8 mouse cellular contexts compared by ENCODE assay signal in genomic region chr10:83617366-83617765, GRCm38 (mm10). TPM values are rescaled to one million over a fixed set of nuclear protein-coding genes. Genes with fewer than 3 reads are reported as not detected.
DNase-seq lines count a peak whose midpoint lies in the region; ATAC-seq and TF ChIP-seq lines count a peak whose summit lies in the region.

No protein-coding gene starts in this region.

- H3K4me3 ChIP-seq in liver, embryonic 11.5 days (ENCODE audit: low read depth, low read length), result no peak overlapping the region
- H3K4me3 ChIP-seq in cerebellum, adult 2 months (replicated peaks; ENCODE audit: insufficient read depth, low read depth, low read length), result no peak overlapping the region
- no peak overlapping the region for H3K4me3 ChIP-seq in limb, embryonic 11.5 days (ENCODE audit: low read depth, low read length)

- TF ChIP-seq POLR2A in cerebellum, adult 2 months (IDR thresholded peaks at IDR 0.05; ENCODE audit: borderline replicate concordance, insufficient read depth, low read length), result no peak

- peak; percentile 64 for TF ChIP-seq CTCF in cerebellum, adult 2 months (IDR thresholded peaks at IDR 0.05; ENCODE audit: borderline replicate concordance, insufficient read depth, low read depth, low read length)

- no peaks in the 10 kb centered on the region for H3K27me3 ChIP-seq in liver, embryonic 11.5 days (replicated peaks; ENCODE audit: control insufficient read depth, insufficient read depth, low read length)
- no peaks in the 10 kb centered on the region for H3K27me3 ChIP-seq in cerebellum, adult 2 months (ENCODE audit: control insufficient read depth, insufficient read depth, low read length)
- no peaks in the 10 kb centered on the region for H3K27me3 ChIP-seq in limb, embryonic 11.5 days (ENCODE audit: control insufficient read depth, insufficient read depth, low read length)

- 57% methylated on average over 10 of the region's 10 CpGs for WGBS in liver, embryonic 11.5 days
- 39% methylated on average over 10 of the region's 10 CpGs for WGBS in cerebellum, adult 2 months
- WGBS in limb, embryonic 11.5 days, result 55% methylated on average over 10 of the region's 10 CpGs

- no peak for ATAC-seq in CD4-positive, CD25-positive, alpha-beta regulatory T cell, adult 4 months
- no peak for ATAC-seq in liver, embryonic 11.5 days (replicated peaks; ENCODE audit: low FRiP score)
- no peak for ATAC-seq in limb, embryonic 11.5 days (ENCODE audit: insufficient number of reproducible peaks, low FRiP score, low TSS enrichment, low read depth)

- DNase-seq in CD4-positive, CD25-positive, alpha-beta regulatory T cell, adult 2 months (ENCODE audit: low read depth, low spot score), result peak; percentile 48
- peak; percentile 45 for DNase-seq in liver
- DNase-seq in liver, embryonic 11.5 days (ENCODE audit: low spot score), result no peak
- DNase-seq in cerebellum, adult 2 months, result peak; percentile 58
- peak; percentile 65 for DNase-seq in limb, embryonic 11.5 days (ENCODE audit: low spot score)
- peak; percentile 36 to 39 for DNase-seq in thymus, postnatal 36 days
- DNase-seq in layer of hippocampus, postnatal 10 days (ENCODE audit: low spot score in 2 of 2), result no peak

- no peak overlapping the region for H3K4me2 ChIP-seq in liver, embryonic 11.5 days
- no peak overlapping the region for H3K4me2 ChIP-seq in limb, embryonic 11.5 days (ENCODE audit: low read depth, severe bottlenecking)

- peaks cover 5% of the 10 kb centered on the region; the same call in 1 of the 2 replicates for H3K36me3 ChIP-seq in liver, embryonic 11.5 days (ENCODE audit: control insufficient read depth, insufficient read depth, low read length)
- H3K36me3 ChIP-seq in limb, embryonic 11.5 days (ENCODE audit: control insufficient read depth, insufficient read depth, low read length), result peaks cover 7% of the 10 kb centered on the region; the same call in 1 of the 2 replicates

- H3K9me3 ChIP-seq in liver, embryonic 11.5 days (ENCODE audit: control insufficient read depth, low read length), result no peaks in the 10 kb centered on the region
- H3K9me3 ChIP-seq in limb, embryonic 11.5 days (ENCODE audit: control insufficient read depth, low read length), result no peaks in the 10 kb centered on the region

- H3K4me1 ChIP-seq in liver, embryonic 11.5 days (replicated peaks; ENCODE audit: control insufficient read depth, insufficient read depth, low read length), result no peaks in the 10 kb centered on the region
- H3K4me1 ChIP-seq in cerebellum, adult 2 months (ENCODE audit: control insufficient read depth, insufficient read depth, low read length), result peaks cover 52% of the 10 kb centered on the region
- no peaks in the 10 kb centered on the region for H3K4me1 ChIP-seq in limb, embryonic 11.5 days (ENCODE audit: control insufficient read depth, insufficient read depth, low read length)

- no peak overlapping the region for H3K9ac ChIP-seq in liver, embryonic 11.5 days (ENCODE audit: low read depth, low read length)
- no peak overlapping the region for H3K9ac ChIP-seq in limb, embryonic 11.5 days (ENCODE audit: low read length)

- no peak overlapping the region for H3K27ac ChIP-seq in liver, embryonic 11.5 days (ENCODE audit: low read depth, low read length)
- peak overlapping the region; percentile 85 for H3K27ac ChIP-seq in cerebellum, adult 2 months (ENCODE audit: insufficient read depth, low read length)
- no peak overlapping the region for H3K27ac ChIP-seq in limb, embryonic 11.5 days (replicated peaks; ENCODE audit: low read depth, low read length)

RNA-seq across cellular contexts. Expression of gene Appl2, which starts 31.2 kb away (rescaled TPM):
- 1 to 10 TPM; 4.0 to 7.8 TPM for polyA plus RNA-seq in CD4-positive, CD25-positive, alpha-beta regulatory T cell, adult 4 months (2017; shearing (Covaris generic))
- polyA plus RNA-seq in liver, embryonic 11.5 days (2014; fragmentation: Nextera tagmentation; extraction: Ambion mirVana), result 26.8 and 29.9 TPM in 2 replicates
- 307 and 318 TPM in 2 replicates for polyA plus RNA-seq in cerebellum, adult 2 months (2012; rRNA removed)
- 36.8 and 47.7 TPM in 2 replicates for polyA plus RNA-seq in limb, embryonic 11.5 days (2014; fragmentation: Nextera tagmentation; extraction: Ambion mirVana)
- 10 to 100 TPM; 52.4 to 54.2 TPM for total RNA-seq in layer of hippocampus, postnatal 10 days (2021)

Comparison
In these comparisons a context has a peak if more than half of its experiments do, and no peak if none do; other contexts are left out.
1. DNase-seq: peak in CD4-positive, CD25-positive, alpha-beta regulatory T cell, adult 2 months (single experiment), liver (single experiment), cerebellum, adult 2 months (2 of 2), limb, embryonic 11.5 days (single experiment) and thymus, postnatal 36 days (2 of 2); none in liver, embryonic 11.5 days (single experiment) and layer of hippocampus, postnatal 10 days (0 of 2).